Mouse (Mus musculus): ENCODE data around the gene Crybg1.
A peak's percentile ranks its signal among the peaks of the same experiment; 100 is the strongest.

Gene Crybg1

DNA sequence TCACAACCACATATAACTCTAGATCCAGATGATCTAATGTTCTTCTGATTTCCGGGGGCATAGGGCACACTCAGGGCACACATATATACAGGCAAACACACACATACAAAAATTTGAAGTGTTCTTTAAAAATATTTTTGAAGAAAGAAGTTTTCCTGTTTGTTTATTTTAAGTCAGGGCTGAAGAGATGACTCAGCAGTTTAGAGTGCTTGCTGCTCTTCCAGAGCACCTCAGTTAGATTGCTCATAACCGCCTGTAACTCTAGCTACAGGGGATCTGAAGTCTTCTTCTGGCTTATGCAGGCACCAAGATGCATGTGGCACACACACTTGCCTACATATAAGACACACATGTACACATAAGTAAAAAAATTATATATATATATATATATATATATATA, 56.9 kb downstream of the Crybg1 start:
- DNase-seq (ENCODE audit: low read depth, low spot score), result no peak

DNA sequence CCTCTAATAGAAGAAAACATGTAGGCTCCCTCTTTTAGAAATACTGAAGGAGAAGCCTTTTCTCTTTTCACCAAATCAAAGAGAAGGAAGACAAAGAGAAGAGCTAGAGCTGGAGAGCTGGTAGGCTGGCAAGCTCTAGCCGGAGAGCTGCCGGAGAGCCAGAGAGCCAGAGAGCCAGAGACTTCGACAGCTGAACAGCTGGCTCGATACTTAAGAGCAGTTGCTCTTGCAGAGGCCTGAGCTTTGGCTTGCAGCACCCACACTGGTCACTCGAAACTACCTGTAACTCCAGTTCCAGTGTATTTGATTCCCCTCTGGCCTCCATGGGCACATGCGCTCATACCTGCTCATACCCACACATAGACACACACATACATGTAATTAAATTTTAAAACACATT, 68.3 kb downstream of the Crybg1 start:
- DNase-seq (ENCODE audit: low read depth, low spot score), result no peak

DNA sequence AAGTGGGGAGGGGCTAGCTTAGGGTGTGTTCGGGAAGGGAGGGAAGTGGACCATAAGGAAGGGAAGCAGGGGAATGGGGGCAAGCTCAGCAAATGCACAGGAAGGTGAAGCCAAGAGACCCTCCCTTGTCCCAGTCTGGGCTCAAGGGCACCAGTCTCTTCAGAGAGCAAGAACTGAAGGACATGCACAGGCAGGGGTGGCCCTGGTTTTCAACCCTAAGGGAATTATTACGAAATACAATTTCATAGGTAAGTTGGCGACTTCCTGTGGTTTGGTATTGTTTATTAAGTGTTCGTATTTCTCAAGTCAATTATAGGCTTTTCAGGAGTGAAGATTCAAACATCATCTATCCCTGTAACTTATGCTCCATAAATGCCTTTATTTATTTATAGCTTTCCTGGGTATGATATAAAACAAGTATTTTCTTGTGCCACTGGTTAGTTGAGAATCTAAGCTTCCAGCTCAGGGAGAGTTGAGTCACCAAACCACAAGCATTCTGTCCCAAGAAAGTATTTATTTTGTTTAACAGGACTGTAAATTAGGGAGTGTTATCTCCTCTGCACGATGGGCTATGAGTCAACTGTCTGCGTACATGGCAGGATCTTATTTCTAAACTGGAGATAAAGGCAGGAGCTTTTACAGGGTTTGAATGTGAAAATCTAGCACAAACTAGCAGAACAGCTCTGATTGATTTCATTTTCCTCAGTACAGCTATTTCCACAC, 69.7 kb downstream of the Crybg1 start:
- no peak for DNase-seq (ENCODE audit: low read depth, low spot score)

DNA sequence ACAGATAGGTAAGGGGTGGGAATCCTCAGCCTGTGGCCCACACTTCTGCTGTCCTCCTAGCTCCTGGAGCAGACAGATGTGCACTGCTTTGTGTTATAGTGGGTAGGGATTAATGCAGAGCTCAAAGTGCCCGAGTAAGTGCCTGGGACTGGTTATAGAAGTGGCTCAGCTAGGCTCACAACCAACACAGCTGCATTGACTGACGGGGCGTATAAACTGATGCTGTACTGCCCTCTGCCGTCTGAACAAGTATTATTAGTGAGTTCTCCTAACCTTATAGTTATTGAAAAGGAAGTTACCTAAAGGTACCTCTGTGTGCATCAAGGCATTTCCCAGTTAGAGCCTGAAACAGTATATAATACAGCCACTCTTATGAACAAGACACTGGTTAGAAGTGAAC, 77.6 kb downstream of the Crybg1 start:
- peak; percentile 31 for DNase-seq (ENCODE audit: low read depth, low spot score)

DNA sequence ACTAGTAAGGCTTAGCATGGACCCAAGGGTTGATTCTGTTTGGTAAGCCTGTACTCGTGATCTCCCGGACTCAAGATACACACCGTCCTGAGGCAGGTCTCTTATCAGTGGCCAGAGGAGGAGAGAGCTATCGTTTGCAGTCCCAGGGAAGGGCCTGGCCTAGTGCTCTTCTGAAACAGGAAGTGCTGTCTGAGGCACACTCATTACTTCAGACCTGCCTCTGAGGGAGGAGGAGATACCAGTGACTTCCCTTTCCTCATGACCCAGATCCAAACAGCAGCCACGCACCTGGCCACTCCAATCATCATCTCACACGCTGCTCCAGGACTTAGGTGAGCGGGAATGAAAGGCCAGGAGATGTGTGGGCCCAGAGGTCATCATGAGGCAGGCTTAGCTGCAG, 79.5 kb downstream of the Crybg1 start:
- no peak for DNase-seq (ENCODE audit: low read depth, low spot score)

DNA sequence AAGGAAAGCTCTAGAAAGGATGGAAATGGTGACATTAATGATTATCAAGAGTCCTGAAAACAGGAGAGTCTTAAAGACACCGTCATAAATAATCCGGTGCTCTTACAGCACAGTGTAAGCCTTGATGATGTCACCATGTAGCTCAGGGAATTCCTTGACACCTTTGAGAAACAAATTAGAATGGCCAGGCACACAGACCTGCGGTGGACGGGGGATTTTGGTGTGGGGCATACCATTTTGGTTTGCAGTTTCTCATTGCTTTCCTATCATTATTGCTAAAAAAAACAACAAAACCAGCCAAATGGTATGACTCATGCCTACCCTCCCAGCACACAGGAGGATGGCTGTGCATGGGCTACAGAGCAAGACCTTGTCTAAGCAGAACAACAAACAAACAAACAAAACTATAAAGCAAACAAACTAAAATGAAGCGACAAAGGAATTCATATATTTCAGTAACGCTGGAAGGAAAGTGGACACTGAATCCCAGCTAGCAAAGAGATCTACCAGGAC, 82.7 kb downstream of the Crybg1 start:
- DNase-seq (ENCODE audit: low read depth, low spot score), result no peak

DNA sequence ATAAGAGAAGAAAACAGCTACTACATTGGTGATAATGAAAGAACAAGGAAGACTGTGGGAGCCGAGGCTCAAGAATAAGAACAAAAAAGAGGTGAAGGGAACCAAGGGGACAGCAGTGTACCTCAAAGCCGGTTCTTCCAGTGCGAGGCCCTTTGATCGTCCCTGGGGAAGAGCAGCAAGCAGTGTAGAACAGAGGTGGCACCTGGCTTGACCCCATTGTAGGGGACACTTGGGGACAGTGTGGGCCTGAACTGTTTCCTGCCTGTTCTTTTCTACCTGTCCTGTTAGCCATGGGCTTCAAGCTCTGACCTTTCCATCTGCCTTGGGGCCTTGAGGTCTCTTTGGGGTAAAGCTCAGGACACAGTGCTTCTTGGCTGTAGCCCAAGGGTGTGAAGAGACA, 85.7 kb downstream of the Crybg1 start:
- no peak for DNase-seq (ENCODE audit: low read depth, low spot score)

DNA sequence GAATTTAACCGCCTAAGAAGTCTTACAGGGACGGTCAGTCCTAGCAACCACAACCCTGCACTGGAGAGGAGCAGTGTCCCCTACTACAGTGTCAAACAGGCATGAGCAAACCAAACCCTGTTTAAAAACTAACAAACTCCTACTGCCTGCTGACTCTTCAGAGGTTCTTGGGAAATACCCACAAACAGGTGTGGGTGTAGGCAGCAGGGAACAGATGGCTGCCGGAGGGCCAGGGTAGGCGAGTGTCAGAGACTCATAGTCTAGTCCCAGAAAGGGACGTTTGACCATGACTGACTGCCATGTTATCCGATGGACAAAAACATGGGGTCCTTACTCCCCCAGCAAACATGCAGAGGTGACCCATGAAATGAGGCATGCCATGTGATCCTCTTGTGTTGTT, 97.7 kb downstream of the Crybg1 start:
- DNase-seq (ENCODE audit: low read depth, low spot score), result no peak

DNA sequence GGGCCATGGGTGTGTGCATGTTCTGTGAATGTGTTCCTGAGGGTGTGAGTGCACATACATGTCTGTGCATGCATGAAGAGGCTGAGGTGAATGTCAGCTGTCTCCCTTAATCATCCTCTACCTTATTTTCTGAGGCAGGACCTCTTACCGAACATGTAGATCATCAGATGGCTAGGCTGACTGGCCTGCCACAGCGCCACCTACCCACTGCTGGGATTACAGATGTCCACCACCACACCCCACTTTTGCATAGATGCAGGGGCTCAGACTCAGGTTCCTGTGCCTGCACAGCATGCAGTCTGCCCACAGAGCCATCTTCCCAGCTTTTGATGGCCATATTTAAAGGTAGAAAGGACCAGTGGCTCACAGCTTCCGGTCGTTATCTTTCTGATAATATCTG, 103.9 kb downstream of the Crybg1 start:
- DNase-seq (ENCODE audit: low read depth, low spot score), result no peak

DNA sequence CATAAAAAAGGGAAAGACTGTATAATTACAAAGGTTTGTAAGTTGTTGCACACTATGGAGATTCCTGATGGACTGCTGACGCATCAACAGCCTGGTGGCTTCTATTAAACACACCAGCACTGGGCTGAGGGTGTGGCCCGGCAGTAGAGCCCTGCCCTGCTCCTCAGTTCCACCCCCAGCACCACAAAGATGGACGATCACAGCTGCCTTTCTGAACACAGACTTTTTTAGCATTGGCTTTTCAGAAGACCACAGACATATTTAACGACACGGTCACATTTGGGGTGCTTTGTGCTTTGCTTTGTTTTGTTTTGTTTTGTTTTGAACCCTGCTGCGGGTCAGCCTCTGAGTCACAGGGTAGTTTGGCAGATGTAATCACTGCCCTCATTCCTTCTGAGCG, 105.0 kb downstream of the Crybg1 start:
- DNase-seq (ENCODE audit: low read depth, low spot score), result no peak

DNA sequence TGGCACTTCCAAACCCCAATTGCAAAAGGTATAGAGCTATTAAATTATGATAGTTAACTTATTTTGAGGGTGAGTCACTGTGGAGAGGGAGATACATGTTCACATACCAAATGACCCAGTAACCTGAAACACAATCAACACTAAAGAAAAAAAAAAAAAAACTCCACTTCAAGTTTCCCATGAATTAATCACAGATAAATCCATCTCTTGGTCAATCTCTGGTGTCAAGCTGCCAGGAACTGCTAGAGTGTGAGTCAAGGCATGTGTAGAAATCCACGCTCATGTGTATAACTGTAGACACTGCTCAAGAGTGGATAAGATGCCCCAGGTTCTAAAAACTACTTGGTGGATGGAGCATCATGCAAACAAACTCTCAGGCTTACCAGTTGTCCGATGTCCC, 109.5 kb downstream of the Crybg1 start:
- no peak for DNase-seq (ENCODE audit: low read depth, low spot score)

DNA sequence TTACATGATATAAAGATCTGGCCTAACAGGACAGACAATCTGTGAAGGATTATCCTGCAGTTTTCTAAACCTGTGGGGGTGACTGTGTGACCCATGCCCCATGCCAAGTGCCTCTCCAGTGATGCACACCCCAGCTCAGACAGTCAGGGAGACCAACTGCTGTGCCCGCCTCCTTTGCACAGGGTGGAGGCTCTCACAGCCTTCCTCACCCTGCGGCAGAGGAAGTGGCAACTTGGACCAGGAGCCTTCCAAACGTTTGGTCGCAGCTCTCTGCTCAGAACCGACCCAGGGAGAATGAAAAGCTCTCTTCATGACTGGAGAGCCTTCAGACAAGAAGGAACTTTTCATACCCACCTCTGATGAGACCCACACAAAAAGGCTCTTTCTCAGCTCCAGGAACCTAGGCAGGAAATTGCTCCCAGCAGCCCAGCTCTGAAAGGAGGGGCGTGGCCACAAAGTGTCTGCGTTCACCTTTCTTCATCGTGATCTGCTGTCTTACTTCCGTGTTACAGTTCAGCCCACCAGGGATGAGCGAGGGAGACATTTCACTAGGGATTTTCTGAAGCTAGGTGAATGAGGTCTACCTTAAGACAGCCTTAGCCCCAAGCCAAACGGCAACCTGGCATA, 110.6 kb downstream of the Crybg1 start:
- no peak for DNase-seq (ENCODE audit: low read depth, low spot score)

DNA sequence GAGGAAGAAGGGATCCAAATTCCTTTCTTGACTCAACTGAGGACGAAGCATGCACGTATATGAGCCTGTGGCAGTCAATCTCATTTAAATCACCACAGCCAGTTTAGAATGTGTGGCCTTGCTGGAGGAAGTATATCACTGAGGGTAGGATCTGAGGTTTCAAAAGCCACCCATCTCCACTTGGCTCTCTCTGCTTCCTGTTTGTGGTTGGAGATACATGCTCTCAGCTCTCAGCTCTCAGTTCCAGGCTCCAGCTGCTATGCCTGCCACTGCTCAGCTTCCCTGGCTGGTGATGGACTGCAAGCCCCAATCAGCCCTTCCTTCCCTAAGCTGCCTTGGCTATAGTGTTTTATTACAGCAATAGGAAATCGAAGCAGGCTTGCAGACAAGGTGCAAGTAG, 119.1 kb downstream of the Crybg1 start:
- DNase-seq (ENCODE audit: low read depth, low spot score), result no peak

DNA sequence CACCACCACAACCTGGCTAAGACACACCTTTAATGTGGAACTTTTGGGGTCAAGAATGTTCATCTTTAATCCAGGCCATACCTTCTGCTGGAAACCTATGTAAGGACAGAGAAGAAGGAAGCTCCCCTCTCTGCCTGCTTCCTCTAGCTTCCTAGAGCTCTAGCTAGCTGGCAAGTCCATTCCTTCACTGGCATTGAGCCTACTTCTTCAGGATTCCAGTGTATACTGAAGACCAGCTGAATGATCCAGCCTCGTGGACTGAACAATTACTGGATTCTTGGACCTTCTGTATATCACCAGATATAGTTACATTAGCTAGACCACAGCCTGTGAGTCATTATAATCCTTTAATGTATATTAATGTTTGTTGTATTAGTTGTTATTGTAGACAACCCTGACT, 121.4 kb downstream of the Crybg1 start:
- DNase-seq (ENCODE audit: low read depth, low spot score), result no peak

DNA sequence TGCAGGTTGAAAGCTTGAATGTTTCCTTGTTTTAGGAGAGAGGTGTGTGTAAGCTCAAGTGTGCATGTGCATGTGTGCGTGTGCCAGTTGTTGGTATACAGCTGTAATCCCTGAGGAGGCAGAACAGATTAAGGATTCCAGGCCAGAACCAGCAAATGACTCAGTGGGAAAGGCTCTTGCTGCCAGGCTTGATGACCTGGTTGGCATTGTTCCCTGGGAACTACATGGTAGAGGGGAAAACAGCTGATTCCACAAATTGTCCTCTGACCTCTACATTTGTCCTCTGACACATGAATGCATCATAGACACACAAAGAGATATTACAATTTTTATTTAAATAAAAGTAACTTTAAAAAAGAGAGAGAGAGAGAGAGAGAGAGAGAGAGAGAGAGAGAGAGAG, 122.5 kb downstream of the Crybg1 start:
- no peak for DNase-seq (ENCODE audit: low read depth, low spot score)

DNA sequence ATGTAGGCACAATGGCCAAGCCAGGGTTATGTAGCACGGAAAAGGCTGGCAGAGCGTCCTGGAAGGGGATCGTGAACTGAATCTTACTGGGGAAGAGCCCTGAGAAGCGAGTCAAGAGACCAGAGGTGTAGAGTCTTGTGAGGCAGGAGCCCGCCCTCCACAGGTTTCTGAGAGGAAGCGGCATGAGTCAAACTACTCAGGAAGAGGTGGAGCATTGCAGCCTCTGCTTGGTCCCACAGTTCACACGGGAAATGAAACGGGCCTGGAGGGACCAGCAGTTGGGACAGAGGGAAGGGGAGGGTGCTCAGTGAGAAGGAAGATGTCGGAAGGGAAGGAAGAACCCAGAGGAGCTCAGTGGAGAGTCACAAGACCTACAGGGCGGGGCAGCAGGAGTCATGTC, 123.9 kb downstream of the Crybg1 start:
- no peak for DNase-seq (ENCODE audit: low read depth, low spot score)

DNA sequence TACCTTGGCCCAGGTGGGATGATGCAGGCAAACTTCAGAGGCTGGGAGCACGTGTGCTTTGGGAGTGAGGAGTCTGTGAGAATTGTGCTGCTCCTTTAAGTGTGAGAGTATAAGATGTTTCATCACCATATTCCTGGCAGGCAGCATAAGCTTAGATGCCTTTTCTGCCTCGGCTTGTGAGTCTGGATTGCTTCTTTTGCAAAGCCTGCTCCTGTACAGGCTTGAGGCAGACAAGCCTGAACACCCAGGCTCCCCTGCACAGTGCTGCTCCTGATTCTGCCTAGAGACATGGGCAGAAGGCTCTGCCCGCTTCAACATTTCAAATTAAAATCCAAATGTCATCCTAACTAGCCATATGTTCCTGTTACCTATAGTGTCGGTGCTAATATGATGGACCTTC, 128.5 kb downstream of the Crybg1 start:
- DNase-seq (ENCODE audit: low read depth, low spot score), result no peak

DNA sequence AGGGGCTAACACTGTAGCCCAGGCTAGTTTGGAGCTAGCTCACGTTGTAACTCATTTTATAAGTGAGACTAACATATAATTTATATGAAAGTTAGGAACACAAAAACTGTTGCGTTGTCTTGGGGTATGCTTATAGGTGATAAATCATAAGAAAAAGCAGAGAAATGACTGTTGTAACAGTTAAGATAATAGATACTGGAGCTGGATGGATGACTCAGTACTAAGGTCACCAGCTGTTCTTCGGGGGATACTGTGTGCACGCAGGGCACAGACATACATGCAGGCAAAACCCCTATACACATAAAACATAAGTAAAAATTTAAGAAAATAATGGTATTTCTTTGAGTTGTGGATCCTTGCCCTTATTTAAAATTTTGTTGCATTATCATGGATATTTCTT, 130.1 kb downstream of the Crybg1 start:
- no peak for DNase-seq (ENCODE audit: low read depth, low spot score)

DNA sequence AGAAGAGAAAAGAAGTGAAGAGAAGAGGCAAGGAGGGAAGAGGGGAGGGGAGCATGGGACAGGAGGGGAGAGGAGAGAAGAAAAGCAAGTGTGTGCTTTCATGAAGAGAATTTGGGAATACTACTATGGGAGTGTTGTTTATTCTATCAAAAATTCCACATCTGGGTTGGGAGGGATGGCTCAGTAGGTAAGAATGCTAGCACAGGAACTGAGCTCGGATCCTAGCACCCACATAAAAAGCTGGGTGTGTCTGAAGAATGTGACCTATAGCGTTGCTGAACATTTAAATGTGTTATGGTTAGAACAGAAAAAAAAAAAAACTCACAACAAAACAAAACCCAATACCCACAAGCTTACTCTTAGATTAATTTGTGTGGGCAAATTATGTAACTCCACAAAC, 133.0 kb downstream of the Crybg1 start:
- no peak for DNase-seq (ENCODE audit: low read depth, low spot score)

DNA sequence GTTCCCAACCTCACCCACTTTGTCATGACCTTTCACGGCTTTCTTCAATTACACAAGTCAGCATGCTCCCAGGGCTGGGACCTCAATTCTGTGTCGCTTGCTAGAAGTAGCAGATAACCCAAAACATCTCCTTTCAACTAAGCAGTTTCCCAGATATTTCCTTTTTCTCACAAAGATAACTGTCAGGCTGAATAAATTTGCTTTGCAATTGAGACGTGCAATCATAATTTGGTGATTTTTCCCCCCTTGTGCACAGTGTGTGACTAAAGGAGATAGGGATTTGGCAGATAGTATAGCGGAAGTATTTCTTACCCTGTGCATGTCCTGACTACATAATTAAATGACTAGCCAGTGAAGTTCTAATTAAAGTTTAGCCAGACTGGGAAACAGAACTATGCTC, 134.8 kb downstream of the Crybg1 start:
- DNase-seq (ENCODE audit: low read depth, low spot score), result no peak

DNA sequence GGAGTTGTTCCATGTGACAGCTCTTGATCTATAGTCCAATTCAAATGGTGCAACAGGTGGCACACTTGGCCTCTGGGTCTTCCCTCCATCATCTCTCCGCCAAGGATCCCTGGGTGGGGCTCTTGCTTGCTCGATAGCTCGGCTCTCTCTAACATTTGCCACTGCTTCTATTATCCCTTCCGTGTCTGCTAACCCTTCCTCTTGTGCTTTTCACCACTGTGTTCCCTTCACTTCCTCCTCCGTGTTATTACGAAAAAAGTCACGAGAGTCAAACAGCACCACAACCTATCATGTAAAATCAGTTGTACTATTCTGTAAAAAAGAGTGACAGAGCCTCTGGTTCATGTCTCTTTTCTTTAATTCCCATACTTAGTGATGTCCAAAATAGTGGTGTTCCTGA, 137.2 kb downstream of the Crybg1 start:
- no peak for DNase-seq (ENCODE audit: low read depth, low spot score)

DNA sequence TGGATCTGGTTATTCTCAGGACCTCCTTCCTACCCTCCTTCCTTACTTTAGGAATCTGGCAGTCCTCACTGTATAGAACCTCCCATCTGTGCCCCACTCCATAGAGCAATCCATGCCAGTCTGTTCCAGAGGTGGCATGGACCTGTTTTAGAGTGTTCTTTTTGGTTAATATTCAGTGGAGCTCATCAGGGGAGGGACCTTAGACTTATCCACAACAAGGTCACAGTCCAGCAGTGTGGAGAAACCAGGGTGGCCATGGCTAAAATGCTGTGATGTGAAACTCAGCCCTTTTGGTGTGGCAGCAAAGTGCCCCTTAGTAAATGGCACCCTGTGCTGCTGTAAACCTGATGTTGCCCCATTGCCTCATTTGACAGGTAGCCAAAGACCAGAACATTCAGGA, 139.8 kb downstream of the Crybg1 start:
- DNase-seq (ENCODE audit: low read depth, low spot score), result no peak

DNA sequence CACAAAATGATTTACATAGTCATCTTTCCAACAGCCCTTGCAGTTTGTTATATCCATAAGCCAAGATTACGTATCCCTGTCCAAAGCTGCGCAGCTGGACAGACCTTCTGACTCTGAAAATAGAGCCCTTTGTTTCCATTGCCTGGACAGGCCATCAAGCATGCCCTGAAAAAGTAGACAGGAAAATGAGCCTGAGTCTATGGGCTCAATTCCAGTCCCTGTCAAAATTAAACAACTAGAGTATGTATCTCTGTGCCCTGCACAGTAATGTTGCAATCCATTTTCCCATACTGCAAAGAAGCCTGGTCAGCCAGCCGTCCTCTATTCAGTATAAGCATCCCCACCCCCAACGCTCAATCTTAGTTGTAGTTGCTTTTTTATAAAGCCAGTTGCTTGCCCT, 141.8 kb downstream of the Crybg1 start:
- no peak for DNase-seq (ENCODE audit: low read depth, low spot score)

Data from WW6 (cell line).